Mouse (Mus musculus) left cerebral cortex, postnatal 25 days (tissue): ENCODE data around the gene Mfsd6. TPM values are rescaled to one million over a fixed set of nuclear protein-coding genes. Genes with fewer than 3 reads are reported as not detected.
"Not testable (repeated sequence)": the region's sequence is repeated elsewhere in the genome, so short reads cannot be mapped to it uniquely, and the experiment has no call there.

ENCODE experiments used
- DNase-seq, 2 experiments: peaks; one replicate each; pipeline ENCODE4 v3.0.0; 2022; ENCODE audit warnings: low spot score in 2 of 2, mixed read lengths in 1 of 2
- intact Hi-C: fragments of 180-260 bp; cut with DNase I; formaldehyde crosslinking; loops from one replicate; pipeline ENCODE4 v1.15.1; 2025
- total RNA-seq, 2 experiments: library from RNA; stranded (reverse); gene quantifications; 2 replicates each; pipeline ENCODE4 v1.2.3; 2021

Gene Mfsd6
- total RNA-seq, 2 experiments from 2014 or later: 72.4 to 74.4 TPM

DNA sequence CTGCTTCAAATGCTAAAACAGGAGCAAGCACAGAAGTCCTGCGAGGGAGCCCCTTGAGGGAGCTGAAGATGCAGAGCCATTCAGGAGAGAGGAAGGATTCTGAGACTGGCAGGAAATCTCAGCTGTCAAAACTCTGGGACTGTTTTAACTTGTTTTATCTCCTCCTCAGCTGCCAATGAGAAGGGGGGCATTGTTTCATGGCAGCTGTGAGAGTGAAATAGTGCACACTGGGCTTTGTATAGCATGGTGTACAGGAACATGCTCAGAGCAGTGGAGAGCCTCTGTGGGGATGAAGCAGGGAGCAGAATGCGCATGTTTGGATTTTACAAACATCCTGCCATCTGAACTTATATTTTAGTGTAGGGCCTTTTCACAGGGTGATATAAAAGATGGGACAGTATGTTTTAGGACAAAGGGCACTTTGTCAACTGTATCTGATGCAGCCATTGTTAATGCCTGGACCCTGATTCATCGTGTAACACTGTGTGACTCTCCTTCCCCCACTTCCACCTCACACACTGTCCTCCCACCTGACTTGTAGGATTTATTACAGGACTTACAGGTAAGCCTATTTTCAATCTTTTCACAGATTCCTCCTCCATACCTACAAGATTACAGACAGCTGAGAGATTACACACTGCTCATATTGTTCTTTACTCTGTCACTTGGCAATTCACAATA is 9.1 kb downstream of the Mfsd6 start:
- intact Hi-C loops: no loop called here

DNA sequence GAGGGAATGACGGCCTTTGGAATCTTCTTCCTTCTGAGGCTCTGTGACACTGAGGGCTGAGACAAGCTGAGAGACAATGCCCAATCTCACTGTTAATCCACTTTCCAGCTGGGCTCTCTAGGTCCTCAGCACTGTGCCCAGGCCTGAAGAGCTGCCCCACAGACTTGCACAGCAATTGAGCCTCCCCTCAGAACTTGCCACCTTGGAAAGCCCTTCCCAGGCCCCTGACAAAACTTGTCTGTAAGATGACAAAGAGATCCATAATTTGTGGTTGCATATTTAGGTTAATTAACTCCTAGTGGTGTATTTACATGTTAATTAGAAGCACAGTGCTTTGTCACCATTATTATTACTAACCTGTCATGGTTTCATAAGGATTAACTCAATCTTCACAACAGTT is 12.8 kb downstream of the Mfsd6 start:
- intact Hi-C loops: no loop called here
- DNase-seq: no peak

More for the DNA sequence above, 9.1 kb downstream of the Mfsd6 start:
- peak in 1 of 2 experiments; percentile 16 for DNase-seq

DNA sequence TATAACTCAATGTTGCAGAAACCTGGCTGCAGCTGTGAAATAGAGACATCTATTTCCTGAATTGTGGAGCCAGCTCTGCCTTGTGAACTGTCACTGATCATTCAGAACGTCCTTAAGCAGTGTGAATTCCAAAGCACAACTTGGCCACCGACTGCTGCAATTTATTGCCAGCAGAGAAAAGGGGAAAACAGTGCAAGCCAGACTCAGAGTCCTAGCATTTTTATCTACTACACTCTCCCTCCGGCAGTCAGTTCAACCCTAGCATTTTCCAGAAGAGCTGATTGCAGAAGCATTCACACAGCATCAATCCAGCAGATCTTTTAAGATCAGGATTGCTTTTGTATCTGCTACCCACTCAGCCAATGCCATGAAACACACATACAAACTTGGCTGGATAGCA is 13.2 kb downstream of the Mfsd6 start:
- intact Hi-C loops: no loop called here
- DNase-seq: no peak

DNA sequence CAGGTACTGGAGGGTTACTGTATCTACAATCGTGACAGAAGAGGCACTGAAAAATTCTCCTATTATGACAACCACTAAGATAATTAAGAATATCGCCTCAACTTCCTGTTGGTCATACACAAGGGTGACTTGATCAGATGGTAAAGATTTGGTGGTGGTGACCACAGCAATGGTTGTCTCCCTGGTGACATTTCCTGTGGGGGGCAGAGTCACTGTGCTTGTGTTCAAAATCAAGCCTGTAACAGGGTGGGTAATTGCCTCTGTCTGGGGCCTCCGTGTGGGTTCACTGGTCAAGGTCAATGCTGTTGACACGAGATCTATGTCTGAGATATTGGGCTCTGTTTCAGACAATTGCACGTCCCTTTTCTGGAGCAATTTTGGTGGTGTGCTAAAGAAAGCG is 18.5 kb downstream of the Mfsd6 start:
- no peak for DNase-seq

DNA sequence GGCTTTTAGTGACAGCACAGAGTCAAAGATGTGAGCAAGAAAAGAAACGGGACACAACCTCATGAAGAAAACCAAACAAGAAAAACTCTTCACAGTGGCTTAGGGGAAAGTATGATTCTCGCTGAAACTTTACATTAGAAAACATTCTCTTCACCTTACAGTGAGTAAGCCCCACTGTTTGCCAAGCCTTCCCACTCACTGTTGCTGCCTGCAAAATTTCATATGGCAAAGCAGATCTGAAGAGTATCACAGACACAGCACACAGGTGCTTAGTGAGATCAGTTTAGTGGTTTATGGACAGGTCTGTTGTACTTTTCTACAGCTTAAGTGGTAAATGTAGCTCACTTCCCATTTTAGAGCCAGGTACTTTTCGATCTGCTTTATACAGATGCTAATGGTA is 20.2 kb downstream of the Mfsd6 start:
- DNase-seq: no peak
- intact Hi-C loops: no loop called here

More for the DNA sequence above, 18.5 kb downstream of the Mfsd6 start:
- intact Hi-C loops: no loop called here

DNA sequence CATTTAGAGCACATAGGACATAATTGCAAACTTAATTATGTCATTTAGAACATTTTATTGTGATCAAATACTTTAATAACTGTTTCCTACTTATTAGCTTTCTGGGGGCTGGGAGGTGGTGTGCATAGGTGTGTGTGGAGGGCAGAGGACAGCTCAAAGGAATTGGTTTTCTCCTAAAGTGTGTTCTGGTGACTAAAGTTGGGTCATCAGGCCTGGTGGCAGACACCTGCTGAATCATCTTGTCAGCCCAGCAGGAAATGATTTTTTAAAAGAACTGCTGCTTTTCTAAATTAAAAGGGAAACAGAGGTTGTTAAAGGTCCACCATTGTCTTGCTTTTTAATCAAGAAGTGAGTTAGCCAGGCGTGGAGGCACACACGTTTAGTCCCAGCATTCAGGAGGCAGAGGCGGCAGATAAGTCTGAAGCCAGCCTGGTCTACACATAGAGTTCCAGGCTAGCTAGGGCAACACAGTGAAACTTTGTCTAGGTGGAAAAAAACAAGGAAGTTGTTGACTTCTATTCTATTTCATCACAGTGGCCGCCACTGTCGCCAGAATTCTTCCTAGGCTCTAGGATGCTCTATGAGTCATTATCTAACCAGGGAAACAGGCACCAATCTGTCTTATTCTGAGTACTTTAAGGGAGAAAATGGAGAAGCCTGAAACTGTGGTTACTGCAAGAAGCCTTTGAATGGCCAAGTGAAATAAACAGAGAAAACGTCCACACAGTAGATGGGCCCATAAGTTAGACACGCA is 24.3 kb downstream of the Mfsd6 start:
- no peak for DNase-seq
- intact Hi-C loops: no loop called here

DNA sequence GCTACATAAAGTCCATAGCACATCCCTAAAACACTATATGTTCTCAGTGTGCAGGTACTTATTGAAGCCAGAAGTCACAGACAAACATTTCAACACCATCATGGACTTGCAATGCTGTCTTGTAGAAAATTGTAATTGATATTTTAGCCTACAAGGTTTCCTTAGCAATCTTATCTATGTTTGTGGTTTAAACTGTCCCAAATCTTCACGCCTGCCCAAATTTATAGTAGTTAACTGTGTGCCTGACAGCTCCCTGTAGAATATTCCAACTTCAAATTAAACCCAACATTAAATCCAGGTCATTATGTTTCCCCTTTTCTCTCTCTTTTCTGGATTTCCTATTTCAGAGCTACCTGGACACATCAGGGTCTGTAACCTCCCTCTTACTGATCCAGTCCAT is 25.3 kb downstream of the Mfsd6 start:
- intact Hi-C loops: no loop called here
- no peak for DNase-seq

DNA sequence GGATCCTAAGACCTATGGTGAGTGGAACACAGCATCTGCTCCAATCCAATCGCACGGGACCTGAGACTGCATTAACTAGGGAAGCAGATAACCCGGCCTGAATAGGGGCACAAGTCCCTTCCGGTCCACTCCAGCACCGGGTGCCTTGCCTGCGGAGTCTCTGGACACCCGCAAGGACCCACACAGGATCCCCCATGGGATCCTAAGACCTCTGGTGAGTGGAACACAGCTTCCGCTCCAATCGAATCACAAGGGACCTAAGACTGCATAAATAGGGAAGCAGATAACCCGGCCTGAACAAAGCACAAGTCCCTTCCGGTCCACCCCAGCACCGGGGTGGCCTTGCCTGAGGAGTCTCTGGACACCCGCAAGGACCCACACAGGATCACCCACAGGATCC is 32.8 kb downstream of the Mfsd6 start:
- intact Hi-C loops, DNase-seq: not testable (repeated sequence)

DNA sequence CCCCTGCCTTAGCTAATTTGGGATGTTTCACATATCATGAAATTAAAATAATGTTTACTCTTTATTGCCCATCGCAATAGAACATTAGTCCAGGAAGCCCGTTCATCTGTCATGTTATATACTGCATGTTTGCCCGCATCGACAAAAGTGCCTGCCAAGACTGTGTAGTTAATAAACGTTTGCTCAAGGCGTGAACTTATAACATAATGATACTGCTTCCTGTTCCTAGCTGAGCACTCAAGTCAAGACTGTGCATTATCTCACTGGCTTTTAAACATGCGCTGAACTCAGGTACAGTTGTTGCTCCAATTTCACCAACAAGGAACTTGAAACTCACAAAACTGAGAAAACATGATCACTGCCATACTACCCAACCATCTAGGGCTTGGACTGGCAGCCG is 39.6 kb downstream of the Mfsd6 start:
- no peak for DNase-seq
- intact Hi-C loops: no loop called here

DNA sequence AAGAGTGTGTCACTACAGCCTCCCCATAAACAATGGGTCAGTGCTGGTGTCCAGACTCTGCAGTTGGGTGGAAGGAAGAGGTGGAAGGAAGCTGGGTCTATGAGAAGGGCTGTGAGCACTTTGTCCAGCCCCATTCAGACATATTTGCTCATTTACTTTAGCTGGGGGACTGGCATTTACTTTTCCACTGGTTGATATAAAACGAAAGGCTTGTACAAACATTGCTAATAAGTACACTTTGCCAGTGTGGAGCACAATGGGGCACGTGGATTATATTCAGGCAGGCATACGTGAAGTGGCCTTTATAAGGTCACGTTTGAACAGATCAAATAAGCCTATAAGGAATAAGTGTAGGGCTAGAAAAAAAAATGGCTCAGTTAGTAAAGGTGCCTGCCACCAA is 43.7 kb downstream of the Mfsd6 start:
- intact Hi-C loops: no loop called here
- no peak for DNase-seq

DNA sequence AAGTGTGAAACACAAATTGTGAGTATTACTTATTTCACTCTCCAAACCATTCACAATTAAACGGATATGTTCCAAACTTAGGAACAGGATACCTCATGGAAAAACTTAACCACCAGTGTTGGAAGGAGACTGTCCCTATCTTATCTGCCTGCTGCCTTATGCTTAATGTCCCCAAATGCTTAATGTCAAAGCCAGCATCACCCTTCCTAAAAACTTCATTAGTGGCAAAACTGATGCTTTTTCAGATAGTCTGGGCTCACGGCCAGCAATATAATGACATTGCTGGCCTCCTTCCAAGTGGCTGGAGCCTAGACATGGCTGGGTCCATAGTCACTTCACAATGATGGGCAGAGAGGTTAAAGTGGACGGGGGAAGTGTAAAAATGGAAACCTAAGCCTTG is 50.6 kb downstream of the Mfsd6 start:
- DNase-seq: no peak
- intact Hi-C loops: no loop called here

DNA sequence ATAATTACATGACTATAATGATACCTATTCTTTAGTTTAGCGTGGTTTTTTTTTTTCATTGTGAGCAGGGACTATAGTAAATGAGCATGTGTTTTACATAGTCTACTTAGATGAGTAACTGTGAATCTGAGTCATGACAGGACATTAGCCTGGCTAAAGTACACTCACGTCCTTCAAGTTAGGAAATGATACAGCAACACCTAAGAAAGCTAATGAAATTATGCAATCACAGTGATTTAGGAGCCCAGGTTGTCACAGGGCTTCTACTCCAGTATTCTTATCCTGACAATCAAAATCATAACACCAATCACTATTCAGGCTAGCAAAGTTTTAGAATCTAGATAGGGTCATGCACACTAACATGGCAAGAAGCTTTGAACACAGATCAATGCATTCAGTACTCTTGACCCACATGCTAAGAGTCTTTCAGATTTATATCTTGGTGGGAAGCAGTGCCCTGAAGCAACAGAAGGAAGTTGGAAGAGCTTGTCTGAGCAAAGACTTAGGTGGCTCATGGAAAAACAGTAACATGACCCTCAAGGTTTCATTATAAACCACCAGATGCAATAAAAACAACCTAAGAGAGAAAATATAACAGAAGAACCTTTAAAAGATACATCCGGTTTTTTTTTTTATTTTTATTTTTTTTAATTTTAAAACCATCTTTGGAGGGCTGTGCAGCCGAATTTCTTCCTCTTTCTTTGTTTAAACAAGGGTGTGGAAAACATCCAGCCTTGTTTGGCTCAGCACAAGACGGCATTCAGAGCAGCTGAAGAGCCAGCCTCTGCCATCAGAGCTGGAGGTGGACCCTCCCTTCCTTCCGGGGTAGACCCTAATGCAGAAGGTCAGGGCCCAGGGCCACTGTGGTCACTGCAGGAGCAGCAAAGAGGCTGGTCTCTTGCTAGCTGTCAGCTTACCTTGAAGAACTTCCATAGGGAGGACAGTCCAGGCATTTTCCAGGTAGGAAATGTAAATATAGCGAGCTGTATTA is 51.4 kb downstream of the Mfsd6 start:
- intact Hi-C loops: no loop called here

DNA sequence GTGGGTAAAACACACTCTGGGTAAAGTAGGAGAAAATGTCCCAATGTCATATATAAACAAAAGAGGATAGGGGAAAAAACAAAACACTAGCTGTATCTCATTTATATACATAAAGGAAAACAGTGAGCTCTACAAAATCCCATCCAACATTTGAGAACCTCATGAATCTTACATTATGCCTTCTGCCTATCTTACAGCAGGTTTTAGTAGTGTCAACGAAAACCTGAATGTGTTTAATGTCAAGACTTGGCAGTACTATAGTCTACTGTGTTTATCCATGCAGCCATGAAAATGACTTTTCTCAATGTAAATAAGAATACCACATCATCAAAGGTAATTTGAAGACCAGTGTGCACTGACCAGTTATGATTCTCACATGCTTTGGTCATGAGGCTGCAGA is 57.3 kb downstream of the Mfsd6 start:
- intact Hi-C loops: no loop called here

More for the DNA sequence above, 51.4 kb downstream of the Mfsd6 start:
- DNase-seq: no peak

DNA sequence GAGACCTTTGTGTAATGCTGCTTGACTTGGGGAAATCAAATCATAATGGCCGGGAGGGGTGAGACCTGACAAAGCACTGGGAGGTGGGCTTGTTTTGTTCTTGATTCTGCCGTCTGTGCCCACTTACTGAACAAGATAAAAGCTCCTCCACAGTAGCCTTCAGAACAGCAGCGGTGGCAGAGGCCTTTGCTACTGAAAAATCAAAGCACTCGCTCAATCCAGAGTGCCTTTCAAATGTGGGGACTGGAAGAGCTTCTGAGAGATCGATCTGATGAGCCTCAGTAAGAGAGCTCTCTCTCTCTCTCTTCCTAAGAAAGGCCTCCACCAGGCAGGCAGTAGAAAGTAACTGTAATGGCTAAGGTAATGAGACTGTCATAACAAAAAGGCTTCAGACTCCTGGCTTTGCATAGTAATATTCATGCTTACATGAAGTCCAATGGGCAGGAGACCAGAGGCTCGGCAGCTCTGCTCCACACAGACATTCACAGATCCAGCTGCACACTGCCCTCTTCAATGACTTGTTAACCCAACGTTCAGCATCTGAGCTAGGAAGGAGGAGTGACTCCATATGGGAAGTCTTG is 58.4 kb downstream of the Mfsd6 start:
- intact Hi-C loops: no loop called here

More for the DNA sequence above, 57.3 kb downstream of the Mfsd6 start:
- no peak for DNase-seq

DNA sequence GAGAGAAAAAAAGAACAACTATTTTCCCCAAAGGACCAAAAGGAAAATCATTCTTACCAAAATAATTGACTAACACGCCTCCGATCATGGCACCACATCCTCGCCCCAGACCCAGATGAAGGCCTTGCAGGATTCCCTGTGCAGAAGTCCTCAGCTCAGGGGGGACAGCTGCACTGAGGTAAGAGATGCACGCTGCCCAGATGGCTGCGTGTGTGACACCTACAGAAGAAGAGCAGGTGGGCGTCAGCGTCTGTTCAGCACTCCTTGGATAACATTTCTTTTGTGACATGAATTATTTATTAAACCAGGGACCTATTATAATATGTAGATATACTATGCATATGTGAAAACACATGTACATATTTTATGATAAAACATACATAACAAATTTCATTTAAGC is 64.0 kb downstream of the Mfsd6 start:
- intact Hi-C loops: loop anchor here (5.0 kb wide), 1 partner anchor 64 kb away; the partner anchor contains the start of gene Mfsd6

More for the DNA sequence above, 58.4 kb downstream of the Mfsd6 start:
- DNase-seq: no peak

DNA sequence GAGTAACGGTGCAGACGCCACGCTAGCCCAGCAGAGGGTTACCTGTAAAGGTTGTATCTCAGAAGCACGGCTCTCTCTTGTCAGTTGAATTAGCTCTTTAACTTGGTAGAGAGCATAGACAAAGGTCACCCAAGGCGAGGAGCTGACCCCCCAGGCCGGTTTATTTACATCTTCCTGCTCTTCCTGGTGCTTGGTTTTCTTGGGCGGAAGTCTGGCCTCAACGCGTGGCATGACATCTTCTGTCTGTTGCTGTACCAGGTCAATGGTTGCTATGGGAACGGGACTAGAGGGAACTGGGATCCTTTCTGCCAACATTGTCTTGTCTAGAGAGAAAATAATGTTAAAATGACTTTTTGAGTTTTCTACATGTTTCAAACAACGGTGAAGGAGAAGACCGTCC is 66.5 kb downstream of the Mfsd6 start:
- DNase-seq: no peak
- intact Hi-C loops: loop anchor here (5.0 kb wide), 1 partner anchor 67 kb away; the partner anchor contains the start of gene Mfsd6

More for the DNA sequence above, 64.0 kb downstream of the Mfsd6 start:
- peak; percentile 40 to 87 for DNase-seq

DNA sequence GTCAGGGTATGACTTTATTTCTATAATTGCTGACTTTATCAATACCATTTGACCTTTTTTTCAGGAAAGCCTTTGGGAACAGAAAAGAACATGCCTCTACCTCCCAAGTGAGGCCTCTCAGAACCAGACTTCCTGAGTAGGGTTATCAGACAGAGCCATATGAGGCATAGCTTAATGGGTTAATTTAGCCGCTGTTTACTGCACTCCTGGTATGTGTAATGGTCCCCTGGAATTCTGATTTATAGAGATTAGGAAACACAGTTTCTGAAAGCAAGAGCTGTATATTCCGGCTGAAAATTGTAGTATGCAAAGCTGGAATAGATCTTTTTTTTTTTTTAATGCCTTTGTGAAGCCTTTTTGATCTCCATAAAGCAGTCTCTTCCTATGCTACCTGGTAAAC is 67.0 kb downstream of the Mfsd6 start:
- intact Hi-C loops: loop anchor here (5.0 kb wide), 1 partner anchor 67 kb away; the partner anchor contains the start of gene Mfsd6
- no peak for DNase-seq

DNA sequence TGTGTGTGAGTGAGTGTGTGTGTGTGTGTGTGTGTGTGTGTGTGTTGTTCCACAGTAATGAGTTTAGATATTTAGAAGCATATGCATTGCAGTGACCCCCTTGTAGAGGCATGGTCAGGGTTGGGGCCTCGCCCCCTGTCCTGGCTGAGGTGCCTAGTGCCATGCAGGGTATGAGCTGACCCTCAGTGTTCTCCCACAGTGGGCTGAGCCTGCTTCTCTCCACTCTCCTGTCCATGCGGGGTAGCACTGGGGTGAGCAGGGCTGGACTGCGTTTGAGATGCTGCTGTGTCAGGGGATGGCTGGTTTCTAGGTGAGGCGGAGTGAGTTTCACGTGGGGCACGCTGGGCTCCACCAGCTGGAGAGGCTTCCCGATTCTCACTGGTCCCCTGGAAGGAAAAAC is 69.1 kb downstream of the Mfsd6 start:
- DNase-seq: no peak
- intact Hi-C loops: no loop called here

DNA sequence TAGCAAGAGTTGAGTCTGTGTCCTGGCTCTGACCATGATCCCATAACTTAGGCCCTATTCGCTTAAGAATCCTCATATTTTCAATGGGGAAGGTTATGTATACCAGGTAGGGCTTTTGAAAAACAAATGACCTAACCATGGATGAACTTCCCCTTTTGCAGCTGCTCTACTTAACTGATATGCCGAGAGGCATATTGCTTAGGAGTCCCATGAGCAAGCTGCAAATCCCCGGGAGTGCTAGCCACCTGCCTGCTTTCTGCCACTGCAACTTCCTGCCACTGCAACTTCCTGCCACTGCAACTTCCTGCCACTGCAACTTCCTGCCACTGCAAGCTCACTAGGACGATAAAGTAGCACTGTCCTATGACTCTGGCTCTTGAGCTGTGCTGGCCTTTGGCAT is 72.1 kb downstream of the Mfsd6 start:
- DNase-seq: no peak
- intact Hi-C loops: no loop called here
